Mouse (Mus musculus) bone marrow, adult 2 months (tissue): Measurements from ENCODE around the gene Dynll1.

Experiments used
- CTCF ChIP-seq: fragments of 200-500 bp; IDR thresholded peaks from 2 replicates; pipeline ENCODE4 v1.5.1; 2011; ENCODE audit warnings: low read length, control low read depth; ENCODE audit not compliant: control insufficient read depth, insufficient read depth
- POLR2A ChIP-seq: fragments of 200-500 bp; IDR thresholded peaks from 2 replicates; pipeline ENCODE4 v1.6.1; 2011; ENCODE audit warnings: low read depth, mild to moderate bottlenecking, control low read depth, low read length, borderline replicate concordance; ENCODE audit not compliant: control insufficient read depth

DNA sequence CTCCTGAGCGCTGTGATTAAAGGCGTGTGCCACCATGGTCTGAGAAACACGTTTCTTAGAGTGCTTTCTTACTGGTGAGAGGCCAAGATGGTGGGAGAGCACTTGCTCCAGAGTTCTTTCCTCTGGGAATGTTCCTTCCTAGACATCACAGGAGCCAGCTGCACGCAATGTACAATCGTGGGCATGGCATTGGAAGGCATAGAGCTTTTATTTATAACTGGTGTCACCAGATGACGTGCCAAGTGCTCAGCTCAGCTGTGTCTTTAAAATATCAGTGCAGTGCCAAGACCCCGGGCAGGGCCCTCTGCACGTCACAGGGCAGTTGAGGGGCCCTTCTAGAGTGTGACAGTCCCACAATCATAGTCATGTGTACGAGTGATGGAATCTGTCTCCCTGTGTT, 30.2 kb upstream of the Dynll1 start:
- no peak for TF ChIP-seq POLR2A
- TF ChIP-seq CTCF = no peak
